Mouse (Mus musculus) forebrain, embryonic 14.5 days (tissue): Measurements from ENCODE around the gene Gm45234. TPM values are rescaled to one million over a fixed set of nuclear protein-coding genes. Genes with fewer than 3 reads are reported as not detected.

Experiments
- ATAC-seq: fragments of 200-750 bp; cut with Nextera tagmentation; 2 replicates; pipeline ENCODE4 v1.8.0; 2017; ENCODE audit warnings: mild to moderate bottlenecking, moderate library complexity
- DNase-seq: peaks from one replicate; pipeline ENCODE4 v3.0.0-alpha.2; 2015; ENCODE audit warnings: low spot score
- H3K27ac ChIP-seq: fragments of 300-500 bp; sonication (generic); 2 replicates; pipeline ENCODE4 v1.5.1; 2014; ENCODE audit warnings: low read depth, mild to moderate bottlenecking, control low read depth, low read length, moderate library complexity
- H3K27me3 ChIP-seq: fragments of 300-500 bp; sonication (generic); replicated peaks from 2 replicates; pipeline ENCODE4 v1.6.1; 2014; ENCODE audit warnings: low read length, control low read depth, mixed read lengths; ENCODE audit not compliant: control insufficient read depth, insufficient read depth
- H3K36me3 ChIP-seq: fragments of 300-500 bp; sonication (generic); 2 replicates; pipeline ENCODE4 v1.6.1; 2014; ENCODE audit warnings: low read length, control low read depth; ENCODE audit not compliant: control insufficient read depth, insufficient read depth
- H3K4me1 ChIP-seq: fragments of 300-500 bp; sonication (generic); 2 replicates; pipeline ENCODE4 v1.6.1; 2014; ENCODE audit warnings: antibody characterized with exemption, low read length, control low read depth; ENCODE audit not compliant: control insufficient read depth, insufficient read depth
- H3K4me2 ChIP-seq: fragments of 300-500 bp; sonication (generic); 2 replicates; pipeline ENCODE4 v1.6.1; 2014; ENCODE audit warnings: mild to moderate bottlenecking, control low read depth, low read length
- H3K4me3 ChIP-seq: fragments of 300-500 bp; sonication (generic); 2 replicates; pipeline ENCODE4 v1.5.1; 2014; ENCODE audit warnings: low read depth, low read length, control low read depth
- H3K9ac ChIP-seq: fragments of 300-500 bp; sonication (generic); 2 replicates; pipeline ENCODE4 v1.6.1; 2014; ENCODE audit warnings: mild to moderate bottlenecking, low read length, control low read depth, moderate library complexity
- H3K9me3 ChIP-seq: fragments of 300-500 bp; sonication (generic); replicated peaks from 2 replicates; pipeline ENCODE4 v1.6.1; 2016; ENCODE audit warnings: low read length, control low read depth, mixed read lengths; ENCODE audit not compliant: control insufficient read depth
- WGBS: fragments of 180-500 bp; shearing (Covaris S2); extraction: QIAGEN DNeasy Blood & Tissue Kit; methylation state at CpG from one replicate; pipeline ENCODE4 v1.1.7; 2014; 5-methylcytosine and 5-hydroxymethylcytosine counted together
- polyA plus RNA-seq: library from polyadenylated mRNA; unstranded; fragments of >200 nt; fragmentation: Nextera tagmentation; extraction: Ambion mirVana; gene quantifications from 2 replicates; pipeline ENCODE4 v1.2.1, GENCODE M21; 2014

The Gm45234 gene
- polyA plus RNA-seq, 1 experiment from 2014 or later, result not detected

GRCm38 (mm10) chr6:124724472-124724871 lies 31.3 kb downstream of the Gm45234 start:
- Histone ChIP-seq H3K4me3 (no peak overlapping the region), H3K4me2 (no peak overlapping the region), H3K36me3 (no peaks in the 10 kb centered on the region), H3K4me1 (no peaks in the 10 kb centered on the region), H3K27ac (no peak overlapping the region), H3K27me3 (no peaks in the 10 kb centered on the region), H3K9ac (no peak overlapping the region), H3K9me3 (no peaks in the 10 kb centered on the region)
- 90% methylated on average over 10 of the region's 10 CpGs for WGBS
- DNase-seq (no peak), ATAC-seq (no peak)

GRCm38 (mm10) chr6:124723541-124723940 lies 32.3 kb downstream of the Gm45234 start:
- H3K9ac ChIP-seq, result no peak overlapping the region
- no peaks in the 10 kb centered on the region for H3K9me3 ChIP-seq
- 85% methylated on average over 8 of the region's 8 CpGs for WGBS
- no peak for DNase-seq
- H3K27ac ChIP-seq, result no peak overlapping the region
- no peaks in the 10 kb centered on the region for H3K4me1 ChIP-seq
- H3K4me2 ChIP-seq, result no peak overlapping the region
- no peaks in the 10 kb centered on the region for H3K36me3 ChIP-seq
- H3K27me3 ChIP-seq, result no peaks in the 10 kb centered on the region
- H3K4me3 ChIP-seq, result no peak overlapping the region
- no peak for ATAC-seq

GRCm38 (mm10) chr6:124722876-124723473 lies 32.8 kb downstream of the Gm45234 start:
- ATAC-seq (no peak), DNase-seq (no peak)
- H3K4me1 ChIP-seq, result no peaks in the 10 kb centered on the region
- 87% methylated on average over 6 of the region's 6 CpGs for WGBS
- H3K4me3 ChIP-seq, result no peak overlapping the region
- no peak overlapping the region for H3K27ac ChIP-seq
- no peaks in the 10 kb centered on the region for H3K27me3 ChIP-seq
- no peak overlapping the region for H3K9ac ChIP-seq
- H3K36me3 ChIP-seq, result no peaks in the 10 kb centered on the region
- no peak overlapping the region for H3K4me2 ChIP-seq
- no peaks in the 10 kb centered on the region for H3K9me3 ChIP-seq

- Histone ChIP-seq H3K36me3 (peaks cover 19% of the 10 kb centered on the region), H3K4me1 (no peaks in the 10 kb centered on the region), H3K9me3 (no peaks in the 10 kb centered on the region), H3K27me3 (no peaks in the 10 kb centered on the region), H3K4me3 (no peak overlapping the region), H3K9ac (no peak overlapping the region), H3K27ac (no peak overlapping the region), H3K4me2 (no peak overlapping the region)
- 45% methylated on average over 11 of the region's 11 CpGs for WGBS
- DNase-seq (no peak), ATAC-seq (no peak)
Observed at GRCm38 (mm10) chr6:124720904-124721303, 34.9 kb downstream of the Gm45234 start.

GRCm38 (mm10) chr6:124719354-124719978 lies 36.4 kb downstream of the Gm45234 start:
- H3K9ac ChIP-seq, result no peak overlapping the region
- H3K36me3 ChIP-seq, result peaks cover 33% of the 10 kb centered on the region
- no peak overlapping the region for H3K4me2 ChIP-seq
- DNase-seq (no peak), ATAC-seq (no peak)
- no peaks in the 10 kb centered on the region for H3K9me3 ChIP-seq
- no peak overlapping the region for H3K4me3 ChIP-seq
- no peaks in the 10 kb centered on the region for H3K27me3 ChIP-seq
- WGBS, result 77% methylated on average over 7 of the region's 7 CpGs
- H3K27ac ChIP-seq, result no peak overlapping the region
- no peaks in the 10 kb centered on the region for H3K4me1 ChIP-seq

GRCm38 (mm10) chr6:124718703-124719102 lies 37.1 kb downstream of the Gm45234 start:
- no peak overlapping the region for H3K4me3 ChIP-seq
- H3K4me1 ChIP-seq, result no peaks in the 10 kb centered on the region
- no peak overlapping the region for H3K27ac ChIP-seq
- 60% methylated on average over 15 of the region's 16 CpGs for WGBS
- no peaks in the 10 kb centered on the region for H3K27me3 ChIP-seq
- no peak overlapping the region for H3K4me2 ChIP-seq
- ATAC-seq (no peak), DNase-seq (no peak)
- no peaks in the 10 kb centered on the region for H3K9me3 ChIP-seq
- no peak overlapping the region for H3K9ac ChIP-seq
- peaks cover 36% of the 10 kb centered on the region for H3K36me3 ChIP-seq

- H3K9ac ChIP-seq, result no peak overlapping the region
- no peak overlapping the region for H3K4me3 ChIP-seq
- no peaks in the 10 kb centered on the region for H3K27me3 ChIP-seq
- no peak overlapping the region for H3K27ac ChIP-seq
- ATAC-seq, result no peak
- WGBS, result 79% methylated on average over 13 of the region's 13 CpGs
- peaks cover 6% of the 10 kb centered on the region for H3K4me1 ChIP-seq
- peaks cover 36% of the 10 kb centered on the region for H3K36me3 ChIP-seq
- H3K4me2 ChIP-seq, result no peak overlapping the region
- no peak for DNase-seq
- H3K9me3 ChIP-seq, result no peaks in the 10 kb centered on the region
Observed at GRCm38 (mm10) chr6:124717968-124718367, 37.9 kb downstream of the Gm45234 start.

GRCm38 (mm10) chr6:124716864-124717490 lies 38.8 kb downstream of the Gm45234 start:
- Histone ChIP-seq H3K4me1 (peaks cover 9% of the 10 kb centered on the region), H3K4me2 (no peak overlapping the region), H3K36me3 (peaks cover 36% of the 10 kb centered on the region), H3K4me3 (no peak overlapping the region), H3K9me3 (no peaks in the 10 kb centered on the region), H3K27me3 (no peaks in the 10 kb centered on the region), H3K27ac (no peak overlapping the region), H3K9ac (no peak overlapping the region)
- 67% methylated on average over 20 of the region's 20 CpGs for WGBS
- no peak for ATAC-seq
- peak; percentile 65 for DNase-seq

GRCm38 (mm10) chr6:124712918-124713317 lies 42.9 kb downstream of the Gm45234 start:
- peaks cover 42% of the 10 kb centered on the region for H3K36me3 ChIP-seq
- H3K27ac ChIP-seq, result no peak overlapping the region
- peak overlapping the region; percentile 98 for H3K4me3 ChIP-seq
- WGBS, result 21% methylated on average over 11 of the region's 11 CpGs
- H3K9ac ChIP-seq, result peak overlapping the region; percentile 95
- ATAC-seq (no peak), DNase-seq (no peak)
- peaks cover 18% of the 10 kb centered on the region for H3K4me1 ChIP-seq
- H3K4me2 ChIP-seq, result peak overlapping the region; percentile 99
- no peaks in the 10 kb centered on the region for H3K9me3 ChIP-seq
- no peaks in the 10 kb centered on the region for H3K27me3 ChIP-seq
